Mouse (Mus musculus) ES-E14 (cell line): ENCODE data around the gene Pim2. TPM values are rescaled to one million over a fixed set of nuclear protein-coding genes. Genes with fewer than 3 reads are reported as not detected.
"Not testable (repeated sequence)": the region's sequence is repeated elsewhere in the genome, so short reads cannot be mapped to it uniquely, and the experiment has no call there.

ENCODE experiments used
- DNase-seq: peaks from one replicate; pipeline ENCODE4 v3.0.0-alpha.2; 2013; ENCODE audit warnings: low read depth, low spot score
- H3K27ac ChIP-seq: 2 replicates; pipeline ENCODE4 v1.5.1; 2012; ENCODE audit warnings: low read depth, mild to moderate bottlenecking, low read length, moderate library complexity, mixed read lengths; ENCODE audit not compliant: poor library complexity, insufficient read depth, severe bottlenecking
- H3K36me3 ChIP-seq: 2 replicates; pipeline ENCODE4 v1.6.1; 2012; ENCODE audit warnings: mild to moderate bottlenecking, low read length, moderate library complexity, mixed read lengths; ENCODE audit not compliant: control insufficient read depth, poor library complexity, insufficient read depth, severe bottlenecking
- H3K4me1 ChIP-seq, 2 experiments: fragments of 150-350 bp in 1 of 2; sonication (generic) in 1 of 2; 2 replicates each; pipeline ENCODE4 v1.6.1; 2012; ENCODE audit warnings: low read length in 2 of 2, mild to moderate bottlenecking in 1 of 2, mixed read lengths in 1 of 2; ENCODE audit not compliant: control insufficient read depth in 2 of 2, insufficient read depth in 2 of 2, poor library complexity in 1 of 2
- H3K4me3 ChIP-seq, 2 experiments: fragments of 150-350 bp in 1 of 2; sonication (generic) in 1 of 2; 2 replicates each; pipeline ENCODE4 v1.5.1; 2012; ENCODE audit warnings: low read length in 2 of 2, low read depth in 1 of 2, mild to moderate bottlenecking in 1 of 2, mixed read lengths in 1 of 2; ENCODE audit not compliant: insufficient read depth in 1 of 2, poor library complexity in 1 of 2, severe bottlenecking in 1 of 2
- H3K9ac ChIP-seq: 2 replicates; pipeline ENCODE4 v1.6.1; 2012; ENCODE audit warnings: low read depth, mild to moderate bottlenecking, low read length, mixed read lengths; ENCODE audit not compliant: poor library complexity, insufficient read depth, severe bottlenecking
- H3K9me3 ChIP-seq: fragments of 150-350 bp; sonication (generic); 2 replicates; pipeline ENCODE4 v1.6.1; 2012; ENCODE audit warnings: low read depth, mild to moderate bottlenecking, low read length; ENCODE audit not compliant: control insufficient read depth, insufficient read depth
- CHD2 ChIP-seq: IDR thresholded peaks from 2 replicates; pipeline ENCODE4 v1.6.1; 2014; ENCODE audit warnings: mild to moderate bottlenecking, low read depth, low read length, inconsistent platforms
- HCFC1 ChIP-seq: IDR thresholded peaks from 2 replicates; pipeline ENCODE4 v1.6.1; 2012; ENCODE audit warnings: low read length, inconsistent platforms, borderline replicate concordance; ENCODE audit not compliant: insufficient read depth
- MAFK ChIP-seq: IDR thresholded peaks from 2 replicates; pipeline ENCODE4 v1.6.1; 2014; ENCODE audit warnings: mild to moderate bottlenecking, low read depth, low read length, inconsistent platforms; ENCODE audit not compliant: insufficient read depth
- ZC3H11A ChIP-seq: IDR thresholded peaks from 2 replicates; pipeline ENCODE4 v1.6.1; 2012; ENCODE audit warnings: low read depth, mild to moderate bottlenecking, inconsistent platforms, low read length, borderline replicate concordance
- ZNF384 ChIP-seq: IDR thresholded peaks from 2 replicates; pipeline ENCODE4 v1.6.1; 2012; ENCODE audit warnings: low read depth, low read length, inconsistent platforms
- in situ Hi-C, 2 experiments: fragments of 600-800 bp; cut with MboI; formaldehyde crosslinking; loops; one replicate each; pipeline ENCODE4 v1.15.1; 2025; ENCODE audit warnings: low sequenced_read_pairs in 2 of 2, inconsistent platforms in 1 of 2; ENCODE audit not compliant: unreplicated experiment in 2 of 2
- total RNA-seq: library from RNA; depleted of rRNA; stranded (reverse); fragments of 300-350 nt; gene quantifications from 2 replicates; pipeline ENCODE4 v1.2.3, GENCODE M21; 2012

Pim2 gene
- total RNA-seq, 1 experiment, result 20.8 TPM

DNA sequence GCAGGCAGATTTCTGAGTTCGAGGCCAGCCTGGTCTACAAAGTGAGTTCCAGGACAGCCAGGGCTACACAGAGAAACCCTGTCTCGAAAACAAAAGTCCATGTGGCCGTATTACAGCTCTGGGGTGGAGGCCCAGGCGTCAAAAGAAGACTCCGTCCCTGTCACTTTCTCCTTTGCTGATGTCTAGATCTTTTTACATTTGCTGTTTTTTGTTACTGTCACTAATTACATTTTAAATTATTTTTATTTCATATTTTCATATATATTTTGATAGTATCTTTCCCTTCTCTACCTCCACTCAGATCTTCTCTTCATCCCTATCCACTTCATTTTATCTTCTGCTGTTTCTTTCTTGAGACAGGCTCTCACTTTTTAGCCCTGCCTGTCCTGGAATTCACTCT lies 29.7 kb downstream of the Pim2 start, which contains the start of gene Gm10491:
Gene Gm10491, minus strand, starts transcription at position 101 of the 400 bp plus-strand sequence.
- Histone ChIP-seq H3K4me3 (no peak within 1 kb of the TSS), H3K4me1 (peaks cover 0 to 2% of the 10 kb centered on the region in 2 experiments; a peak in 1 of 4 replicates), H3K9me3 (no peaks in the 10 kb centered on the region), H3K27ac (no peak within 1 kb of the TSS), H3K36me3 (0 out of 2 replicates have a peak, but pooled peaks cover 2% of the 10 kb centered on the region), H3K9ac (no peak within 1 kb of the TSS)
- DNase-seq, result no peak
- TF ChIP-seq CHD2, result no peak
- TF ChIP-seq MAFK, result no peak
- TF ChIP-seq ZC3H11A, result no peak
- TF ChIP-seq ZNF384, result no peak
- TF ChIP-seq HCFC1, result no peak
- in situ Hi-C loops, result no loop called here

- H3K36me3 ChIP-seq, H3K4me1 ChIP-seq, H3K9ac ChIP-seq, H3K9me3 ChIP-seq, H3K27ac ChIP-seq, in situ Hi-C loops, DNase-seq, H3K4me3 ChIP-seq: not testable (repeated sequence)
Observed at GRCm38 (mm10) chrX:7909242-7909641, 31.2 kb downstream of the Pim2 start, which contains the start of gene Gm10490. Gene Gm10490 (plus strand): TSS chrX:7909542.

DNA sequence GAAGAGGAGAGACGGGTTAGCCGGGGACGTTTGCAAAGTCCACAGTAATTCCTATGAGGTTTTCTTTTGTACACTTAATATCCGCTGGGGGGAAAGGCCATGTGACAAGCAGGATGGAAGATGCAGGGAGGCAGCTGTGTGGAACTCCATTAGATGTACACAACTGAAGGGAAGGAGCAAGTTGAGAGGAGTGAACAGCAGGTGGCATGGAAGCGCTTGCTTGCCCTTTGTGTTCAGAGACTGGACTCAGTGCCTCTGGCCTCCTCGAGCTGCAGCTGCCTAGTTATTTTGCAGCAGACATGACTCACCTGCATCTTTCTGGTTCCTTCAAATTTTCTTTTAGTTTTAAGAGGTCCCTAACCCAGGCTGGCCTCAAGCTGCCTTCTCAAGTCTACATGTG lies 32.4 kb downstream of the Pim2 start:
- Histone ChIP-seq H3K9ac (no peak overlapping the region), H3K9me3 (no peaks in the 10 kb centered on the region), H3K27ac (no peak overlapping the region), H3K36me3 (no peaks in the 10 kb centered on the region), H3K4me1 (peaks cover 0 to 2% of the 10 kb centered on the region in 2 experiments; a peak in 1 of 4 replicates), H3K4me3 (no peak overlapping the region)
- in situ Hi-C loops, result no loop called here
- DNase-seq, result no peak
- TF ChIP-seq HCFC1 (no peak), ZC3H11A (no peak), MAFK (no peak), ZNF384 (no peak), CHD2 (no peak)

DNA sequence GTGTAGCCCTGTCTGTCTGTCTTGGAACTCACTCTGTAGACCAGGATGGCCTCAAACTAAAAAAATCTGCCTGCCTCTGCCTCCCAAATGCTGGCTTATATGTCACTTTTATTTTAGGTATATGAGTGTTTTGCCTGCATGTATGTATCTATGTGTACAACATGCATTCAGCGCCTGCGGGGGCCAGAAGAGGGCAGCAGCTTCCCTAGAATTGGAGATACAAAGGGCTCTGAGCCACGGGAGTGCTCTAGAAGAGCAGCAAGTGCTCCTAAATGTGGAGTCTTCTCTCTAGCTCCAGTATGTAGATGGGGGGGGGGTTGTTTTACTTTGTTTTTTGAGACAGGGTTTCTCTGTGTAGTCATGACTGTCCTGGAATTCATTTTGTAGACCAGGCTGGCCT lies 37.6 kb downstream of the Pim2 start:
- DNase-seq, H3K36me3 ChIP-seq, H3K27ac ChIP-seq, in situ Hi-C loops, H3K9me3 ChIP-seq, H3K4me3 ChIP-seq, H3K4me1 ChIP-seq, H3K9ac ChIP-seq: not testable (repeated sequence)

- H3K4me3 ChIP-seq, DNase-seq, in situ Hi-C loops, H3K9me3 ChIP-seq, H3K27ac ChIP-seq, H3K36me3 ChIP-seq, H3K9ac ChIP-seq, H3K4me1 ChIP-seq: not testable (repeated sequence)
Observed at GRCm38 (mm10) chrX:7917960-7918359, 39.9 kb downstream of the Pim2 start.
